Mouse (Mus musculus): ENCODE results near the gene Foxa1.

Foxa1 gene

DNA sequence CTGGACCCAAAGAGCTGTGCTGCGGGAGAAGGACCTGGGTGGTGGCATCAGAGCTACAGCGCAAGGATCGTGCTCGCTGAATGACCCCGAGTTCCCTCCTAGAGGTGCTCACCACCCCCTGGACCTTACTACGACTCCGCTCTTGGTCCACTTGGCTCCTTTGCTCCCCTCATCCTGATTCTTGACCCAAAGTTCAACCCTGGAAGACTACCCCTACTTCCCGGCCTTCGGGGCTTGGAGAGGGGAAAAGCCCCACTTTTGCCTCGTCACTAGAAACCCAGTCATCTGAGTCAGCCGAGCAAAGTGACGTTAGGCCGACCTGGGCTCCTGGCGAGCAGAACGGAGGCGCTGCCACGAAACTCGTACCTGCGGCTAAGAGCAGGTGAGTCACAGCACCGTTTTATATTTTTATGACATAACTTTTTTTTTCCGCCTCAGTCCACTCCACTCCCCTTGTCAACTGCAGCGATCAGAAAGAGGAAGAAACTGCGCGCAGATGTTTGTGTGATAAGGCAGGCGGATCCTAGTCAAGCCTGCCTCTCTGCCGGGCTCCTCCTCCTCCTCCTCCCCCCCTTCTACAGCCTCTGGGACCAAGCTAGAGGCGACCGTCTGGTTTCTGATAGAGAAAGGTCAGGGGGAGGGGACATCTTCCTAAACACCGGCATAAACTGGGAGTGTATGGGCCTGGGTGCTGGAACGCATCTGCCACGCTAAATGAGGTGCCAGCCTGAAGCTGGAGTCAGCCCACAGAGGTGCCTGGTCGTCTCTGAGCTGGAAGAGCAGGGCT, at the start of gene Foxa1:
Gene Foxa1 (minus strand): TSS at position 502 of the 787 bp plus-strand sequence.
- in situ Hi-C loops (cut with MboI), result no loop called here

DNA sequence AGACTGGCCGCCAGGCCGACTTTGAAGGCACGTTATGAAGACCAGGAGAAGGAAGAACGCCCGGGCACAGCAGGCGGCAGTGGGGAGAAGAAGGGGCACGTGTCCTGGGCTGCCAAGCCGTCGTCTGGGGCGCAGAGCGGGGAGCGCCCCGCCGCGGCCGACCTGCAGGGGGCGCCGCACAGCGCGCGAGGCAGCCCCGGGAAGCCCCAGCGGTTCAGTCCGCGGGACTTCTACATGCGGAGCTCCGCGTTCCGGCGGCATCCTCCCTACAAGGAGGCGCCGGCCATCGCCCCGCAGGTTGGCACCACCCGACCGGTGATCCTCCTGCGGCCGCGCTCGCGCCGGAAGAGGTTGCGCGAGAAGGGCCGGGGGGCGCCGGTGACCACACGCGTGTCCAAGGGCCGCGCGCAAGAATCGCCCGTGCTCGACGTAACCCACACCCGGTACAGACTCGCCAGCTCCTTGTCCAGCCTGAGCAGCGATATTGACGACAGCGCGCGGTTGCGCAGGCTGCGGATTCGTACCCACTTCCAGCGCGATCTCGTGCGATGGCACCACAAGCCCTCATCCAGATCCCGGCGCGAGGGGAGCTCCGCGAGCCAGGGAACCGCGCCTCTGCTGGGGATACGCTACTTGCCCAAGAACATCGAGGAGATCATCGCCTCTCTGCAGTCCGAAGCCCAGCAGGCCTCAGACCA, 29.4 kb upstream of the Foxa1 start:
- in situ Hi-C loops (cut with MboI), result no loop called here

DNA sequence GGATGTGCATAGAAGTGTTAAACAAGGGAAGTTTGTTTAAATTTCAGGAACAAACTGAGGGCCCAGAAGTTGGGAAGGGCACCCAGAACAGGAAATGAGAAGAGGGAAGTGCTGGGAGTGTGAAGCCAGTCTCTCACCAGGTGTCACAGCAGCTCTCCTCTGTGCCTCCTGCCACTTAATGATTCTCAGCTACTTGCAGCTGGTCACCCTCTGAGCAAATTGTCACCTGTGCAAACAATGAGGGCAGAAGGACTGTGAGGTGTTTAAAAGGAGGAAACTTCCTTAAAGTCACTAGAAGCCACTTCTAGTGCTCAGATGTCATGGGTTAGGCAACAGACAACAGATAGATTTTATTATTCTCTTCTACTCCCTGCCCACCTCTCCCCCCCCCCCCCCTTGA, 25.7 kb upstream of the Foxa1 start:
- in situ Hi-C loops (cut with MboI), result no loop called here

DNA sequence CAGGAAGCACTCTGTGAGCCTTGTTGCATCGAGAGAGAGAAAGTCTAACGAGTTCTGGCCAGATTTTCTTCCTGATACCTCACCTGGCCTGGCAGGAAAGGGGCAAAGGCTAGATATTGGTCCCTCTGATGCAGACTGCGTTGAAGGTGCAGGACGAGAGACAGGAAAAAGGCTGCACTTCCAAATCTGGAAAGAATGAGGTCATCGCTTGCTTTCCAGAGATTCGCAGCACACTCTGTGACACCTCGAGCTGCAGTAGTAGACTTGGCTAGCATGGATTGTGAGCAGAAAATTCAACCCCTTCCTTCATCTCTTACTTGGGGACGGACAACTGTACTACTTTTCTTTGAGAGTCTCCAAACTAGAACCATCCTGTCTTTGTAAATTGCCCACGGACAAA, 25.1 kb upstream of the Foxa1 start:
- in situ Hi-C loops (cut with MboI), result no loop called here

- in situ Hi-C loops (cut with MboI), result no loop called here
These were observed 17.2 kb upstream of the Foxa1 start, which contains the start of gene Ttc6 for GRCm38 (mm10) chr12:57563909-57564308. TSS of gene Ttc6 (plus strand) at chr12:57564113.

- in situ Hi-C loops (cut with MboI), result no loop called here
These were observed 7.4 kb upstream of the Foxa1 start for GRCm38 (mm10) chr12:57554091-57554490.

DNA sequence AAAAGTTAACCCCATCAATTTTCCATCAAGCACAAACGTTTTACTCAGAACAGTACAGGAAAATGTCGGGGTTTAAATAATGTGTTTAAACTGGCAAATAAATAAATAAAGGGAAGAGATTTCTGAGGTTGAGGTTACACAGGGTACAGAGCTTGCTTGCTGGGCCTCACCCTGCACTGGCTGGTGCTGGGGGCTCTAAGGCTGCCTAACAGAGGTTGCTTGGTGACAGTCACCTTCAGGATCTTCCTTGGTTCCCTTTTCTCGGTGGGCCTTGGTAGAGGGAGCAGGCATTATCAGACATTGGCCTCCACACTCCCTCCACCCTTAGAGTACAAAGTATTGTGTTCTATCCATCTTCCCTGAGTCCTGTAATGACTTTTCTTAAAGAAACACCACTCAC, 5.6 kb upstream of the Foxa1 start:
- in situ Hi-C loops (cut with MboI), result no loop called here

- in situ Hi-C loops (cut with MboI), result no loop called here
These were observed 4.2 kb upstream of the Foxa1 start for GRCm38 (mm10) chr12:57550881-57551280.

DNA sequence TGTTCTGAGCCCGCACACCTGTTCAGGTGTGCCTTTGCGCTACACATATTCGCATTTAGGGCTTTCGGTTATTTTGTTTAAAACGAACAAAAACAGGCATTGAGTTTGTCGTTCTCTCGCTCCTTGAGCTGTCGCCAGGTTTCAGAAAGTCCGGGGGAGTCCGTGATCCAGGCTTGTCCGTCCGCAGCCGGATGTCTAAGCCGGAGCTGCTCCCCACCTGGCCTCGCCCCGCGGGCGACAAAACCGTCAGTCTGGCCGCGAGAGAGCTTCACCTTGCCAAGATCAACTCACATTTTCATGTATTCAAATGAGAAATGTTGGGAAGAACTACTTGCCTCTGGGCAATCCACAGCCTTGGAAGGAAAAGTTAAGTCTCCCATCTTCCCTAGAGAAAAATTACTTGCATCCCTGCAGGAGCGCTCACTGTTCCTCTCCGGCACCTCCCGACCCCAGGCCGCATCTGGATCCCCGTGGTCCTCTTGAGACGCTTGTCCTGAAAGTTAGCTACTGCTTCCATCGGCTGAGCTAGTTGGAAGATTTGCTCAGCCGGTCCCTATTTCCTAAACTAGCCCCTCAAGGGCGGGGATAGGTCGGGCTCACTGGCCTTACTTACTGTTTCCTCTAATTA, 3.6 kb upstream of the Foxa1 start:
- in situ Hi-C loops (cut with MboI), result no loop called here

GRCm38 (mm10) chr12:57549667-57550160, 3.0 kb upstream of the Foxa1 start:
- in situ Hi-C loops (cut with MboI), result no loop called here

DNA sequence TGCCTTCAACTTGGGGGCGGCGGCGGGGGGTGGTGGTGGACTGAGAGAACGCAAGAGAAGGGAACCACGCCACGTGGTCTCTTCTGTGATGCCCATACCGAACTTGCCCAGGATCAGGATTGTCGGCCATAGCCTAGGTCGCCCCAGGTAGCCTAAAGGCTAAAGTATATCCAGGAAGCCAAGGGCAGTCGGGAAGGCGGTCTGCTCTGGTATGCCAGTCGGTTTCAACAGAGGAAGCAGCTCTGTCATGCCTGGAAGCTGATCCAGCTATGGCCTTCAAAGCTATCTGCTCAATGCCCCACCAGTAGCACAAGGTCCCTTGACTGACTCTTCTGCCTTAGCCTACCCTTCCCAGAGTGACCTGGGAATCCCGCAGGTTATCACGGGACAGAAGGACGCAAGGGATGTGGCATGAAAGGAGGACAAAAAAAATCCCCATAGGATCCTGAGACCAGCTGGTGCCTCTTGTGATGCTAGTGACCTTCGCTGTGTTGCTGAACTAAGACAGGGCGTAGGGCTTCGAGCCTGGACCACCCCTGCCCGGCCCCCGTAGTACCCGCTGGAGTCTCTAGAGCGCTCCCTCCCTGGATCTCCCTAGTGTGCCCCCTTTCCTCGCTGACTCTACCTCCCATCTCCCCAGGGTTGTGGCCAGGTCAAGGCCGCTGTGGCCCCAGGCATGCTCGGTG, 2.4 kb upstream of the Foxa1 start:
- in situ Hi-C loops (cut with MboI), result no loop called here

GRCm38 (mm10) chr12:57548352-57548980, 1.8 kb upstream of the Foxa1 start:
- in situ Hi-C loops (cut with MboI), result no loop called here

GRCm38 (mm10) chr12:57547890-57548289, 1.2 kb upstream of the Foxa1 start:
- in situ Hi-C loops (cut with MboI), result no loop called here

DNA sequence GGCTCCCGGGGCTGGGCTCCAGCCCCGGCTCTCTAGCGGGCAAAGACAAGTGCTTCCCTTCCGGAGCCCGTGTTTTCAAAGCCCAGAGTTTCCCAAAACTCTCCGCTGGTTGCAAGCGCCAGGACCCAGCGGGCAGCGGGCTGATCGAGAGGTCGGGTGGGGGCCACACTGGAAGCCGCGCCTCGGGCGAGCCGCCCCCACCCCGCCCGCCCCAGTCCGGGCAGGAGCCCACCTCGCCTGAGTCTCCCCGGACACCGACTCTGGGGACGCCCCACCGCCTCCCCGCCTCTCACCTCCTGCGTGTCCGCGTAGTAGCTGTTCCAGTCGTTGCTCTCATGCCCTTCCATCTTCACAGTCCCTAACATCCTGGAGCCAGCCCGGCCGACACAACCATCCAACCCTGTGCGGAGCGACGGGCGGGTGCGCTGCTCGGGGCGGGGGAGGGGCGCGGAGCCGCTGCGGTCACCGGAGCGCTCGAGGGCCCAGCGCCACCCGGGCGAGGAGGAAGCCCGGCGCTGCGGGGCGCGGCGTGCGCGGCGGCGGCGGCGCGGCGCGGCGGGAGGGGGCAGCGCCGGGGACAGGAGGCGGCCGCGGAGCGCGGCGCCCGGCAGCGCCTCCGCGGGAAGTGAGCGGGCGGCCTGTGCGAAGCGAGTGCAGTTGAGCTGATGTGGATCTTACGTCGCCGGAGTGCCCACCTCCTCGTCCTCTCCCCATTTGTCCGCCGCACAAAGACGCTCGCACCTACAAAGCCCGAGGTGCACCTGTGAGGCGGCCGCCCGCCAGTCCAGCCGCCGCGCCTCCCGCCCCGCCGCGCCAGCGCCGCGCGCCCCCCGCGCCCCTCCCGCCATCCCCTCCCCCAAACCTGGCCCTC, 1.1 kb downstream of the Foxa1 start:
- in situ Hi-C loops (cut with MboI), result no loop called here

- in situ Hi-C loops (cut with MboI), result no loop called here
These were observed 1.9 kb downstream of the Foxa1 start for GRCm38 (mm10) chr12:57544641-57545370.

- in situ Hi-C loops (cut with MboI), result no loop called here
These were observed 3.1 kb downstream of the Foxa1 start for GRCm38 (mm10) chr12:57543627-57543991.

GRCm38 (mm10) chr12:57542746-57543626, 3.7 kb downstream of the Foxa1 start:
- in situ Hi-C loops (cut with MboI), result no loop called here

DNA sequence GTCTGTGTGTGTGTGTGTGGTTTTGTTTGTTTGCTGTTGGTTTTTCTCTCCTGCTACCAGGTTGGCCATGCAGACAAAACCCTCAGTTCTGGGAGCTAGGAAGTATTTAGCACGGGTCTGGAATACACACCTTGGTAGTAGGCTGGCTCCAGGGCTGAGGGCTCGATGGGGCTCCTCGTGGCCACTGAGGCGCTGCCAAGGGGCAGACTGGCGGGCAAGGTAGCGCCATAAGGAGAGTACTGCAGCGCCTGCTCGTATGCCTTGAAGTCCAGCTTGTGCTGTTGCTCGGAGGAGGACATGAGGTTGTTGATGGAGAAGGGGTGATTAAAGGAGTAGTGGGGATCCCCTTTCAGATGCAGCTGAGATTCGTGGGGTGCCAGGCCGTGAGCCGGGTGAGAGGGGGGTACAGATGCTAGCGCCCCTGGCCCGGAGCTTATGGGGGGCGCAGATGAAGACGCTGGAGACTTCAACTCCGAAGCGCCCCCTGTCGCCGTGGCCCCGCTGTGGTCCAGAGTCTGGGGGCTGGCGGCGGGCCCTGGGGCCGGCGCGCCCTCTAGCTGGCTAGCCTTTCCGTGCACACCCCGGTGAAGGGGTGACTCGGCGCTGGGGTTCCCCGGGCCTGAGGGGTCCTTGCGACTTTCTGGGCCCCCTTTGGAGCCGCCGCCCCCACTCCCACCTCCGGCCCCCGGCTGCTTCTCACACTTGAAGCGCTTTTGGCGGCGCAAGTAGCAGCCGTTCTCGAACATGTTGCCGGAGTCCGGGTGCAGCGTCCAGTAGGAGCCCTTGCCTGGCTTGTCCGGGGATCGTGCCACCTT, 4.6 kb downstream of the Foxa1 start:
- in situ Hi-C loops (cut with MboI), result no loop called here

Data from mature B cell (primary cell).